Mouse (Mus musculus): ENCODE results near the gene Traf1.

DNA sequence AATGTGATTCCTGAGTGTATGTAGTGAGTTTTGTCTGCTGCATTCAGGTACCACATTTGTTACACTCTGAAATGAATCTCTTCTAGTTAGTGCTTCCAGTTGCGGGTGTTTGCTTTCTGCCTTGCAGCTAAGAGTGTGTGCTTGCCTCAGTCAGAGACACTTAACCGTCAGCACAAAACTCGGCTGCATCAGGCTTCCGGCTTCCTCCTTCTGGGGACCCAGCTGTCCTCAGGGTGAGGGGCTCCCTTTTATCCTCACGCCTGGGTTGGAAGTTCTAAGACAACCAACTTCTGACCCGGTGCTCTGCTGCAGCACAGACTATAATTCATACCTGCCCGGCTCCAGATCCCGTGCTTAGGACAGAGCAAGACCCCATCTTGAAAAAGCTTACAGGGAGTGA lies 11.5 kb upstream of the Traf1 start:
- TF ChIP-seq POLR2A (IDR thresholded peaks at IDR 0.05; ENCODE audit: low read depth, low read length) (no peak), CTCF (IDR thresholded peaks at IDR 0.05; ENCODE audit: extremely low read depth, insufficient read depth, insufficient read length, insufficient replicate concordance) (no peak)
